Mouse (Mus musculus) liver, adult (tissue): ENCODE data around the gene Mical3.

Source experiments
- GATA4 ChIP-seq: IDR thresholded peaks from 2 replicates; pipeline ENCODE4 v1.6.1; 2014; ENCODE audit warnings: mild to moderate bottlenecking, low read length; ENCODE audit not compliant: insufficient replicate concordance

The Mical3 gene

GRCm38 (mm10) chr6:121130773-121131172 is at the start of gene Mical3:
Gene Mical3 (minus strand): TSS chr6:121130999.
- TF ChIP-seq GATA4: no peak

DNA sequence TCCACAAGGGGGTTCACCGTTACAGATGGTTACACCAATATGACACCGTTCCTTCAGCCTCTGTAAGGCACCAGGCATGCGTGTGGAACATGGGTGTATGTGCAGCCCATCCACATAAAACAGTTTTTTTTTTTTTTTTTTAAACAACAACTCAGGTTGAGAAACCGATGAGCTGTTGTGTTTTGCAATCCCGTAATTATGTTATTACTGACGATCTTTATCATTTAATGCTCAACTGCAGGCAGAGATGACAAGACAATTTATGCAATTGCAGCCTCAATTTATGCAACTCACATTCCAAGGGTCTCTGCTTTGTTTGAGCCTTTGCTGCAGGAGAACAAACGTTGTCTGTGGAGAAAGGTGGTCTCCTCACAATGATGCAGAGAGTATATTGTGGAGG is 49.0 kb upstream of the Mical3 start:
- TF ChIP-seq GATA4: no peak

DNA sequence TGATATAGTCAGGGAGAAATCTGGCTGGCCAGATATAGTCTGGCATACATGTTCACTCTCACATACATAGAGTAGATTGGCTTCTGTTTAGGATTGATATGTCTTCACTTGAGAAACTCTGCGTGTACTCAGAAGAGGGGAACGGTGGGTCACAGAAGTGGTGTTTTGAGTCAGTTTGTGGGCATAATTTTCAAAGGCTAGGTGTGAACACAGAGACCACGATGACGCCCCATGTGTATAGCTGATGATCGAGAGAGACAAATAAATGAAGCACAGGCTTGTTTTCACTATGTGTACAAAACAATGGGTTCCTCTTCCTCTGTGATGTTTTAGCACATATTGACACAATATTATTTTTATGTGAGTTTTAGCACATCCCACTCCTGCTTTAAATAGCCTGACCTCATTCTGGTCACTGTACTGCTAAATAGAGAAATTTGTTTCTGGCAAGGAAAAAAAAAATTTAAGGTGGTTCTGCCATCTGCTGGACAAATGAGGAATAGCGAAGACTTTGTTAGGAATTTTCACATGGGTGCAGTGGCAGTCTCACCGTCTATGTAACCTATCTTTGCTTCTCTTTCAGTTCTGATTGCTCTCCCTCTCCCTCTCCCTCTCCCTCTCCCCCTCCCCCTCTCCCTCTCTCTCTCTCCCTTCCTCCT is 48.0 kb upstream of the Mical3 start:
- no peak for TF ChIP-seq GATA4

DNA sequence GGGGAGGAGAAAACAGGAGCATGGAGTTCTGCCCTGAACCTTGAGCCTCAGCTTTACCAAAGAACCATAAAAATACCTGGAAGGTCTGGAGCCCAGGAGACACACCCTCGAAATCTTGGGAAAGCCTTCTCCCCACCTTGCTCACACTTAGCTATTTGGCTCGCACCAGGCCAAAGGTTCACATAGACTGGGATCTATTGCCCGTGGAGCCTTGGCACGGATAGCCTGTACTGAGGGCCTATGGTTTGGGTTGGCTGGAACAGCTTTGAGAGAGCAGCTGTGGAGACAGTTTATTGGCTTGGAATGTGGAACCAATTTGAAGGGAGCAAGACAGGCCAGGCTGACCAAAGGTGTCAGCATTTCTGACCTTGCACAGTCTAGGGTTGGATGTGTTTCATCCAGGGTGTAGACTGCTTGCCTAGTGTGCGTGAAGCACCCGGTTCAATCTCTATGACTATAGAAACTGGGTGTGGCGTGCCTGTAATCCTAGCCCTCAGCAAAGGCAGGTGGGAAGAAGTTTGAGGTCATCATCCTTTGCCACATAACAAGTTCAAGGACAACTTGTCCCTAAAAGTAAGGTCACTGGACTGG is 46.4 kb upstream of the Mical3 start:
- TF ChIP-seq GATA4: no peak

DNA sequence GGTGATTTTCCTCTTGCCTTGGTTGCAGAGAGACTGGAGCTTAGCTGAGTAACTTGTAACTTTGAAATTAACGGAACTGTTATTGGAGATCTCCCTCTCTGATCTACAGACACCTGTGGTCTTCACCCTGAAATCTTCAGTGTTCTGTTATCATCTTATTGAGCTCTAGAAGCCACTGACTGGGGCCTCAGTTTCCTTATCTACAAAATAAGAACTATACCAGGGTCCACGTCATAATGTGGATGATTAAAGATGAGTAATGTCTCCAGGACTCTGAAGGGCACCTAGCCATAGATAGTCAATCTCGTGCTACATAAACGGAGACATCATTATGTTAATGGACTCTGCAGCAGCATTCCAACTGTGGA is 45.9 kb upstream of the Mical3 start:
- TF ChIP-seq GATA4: no peak

GRCm38 (mm10) chr6:121176011-121176730 is 45.4 kb upstream of the Mical3 start:
- TF ChIP-seq GATA4: no peak

GRCm38 (mm10) chr6:121174761-121175160 is 44.0 kb upstream of the Mical3 start:
- TF ChIP-seq GATA4: no peak

DNA sequence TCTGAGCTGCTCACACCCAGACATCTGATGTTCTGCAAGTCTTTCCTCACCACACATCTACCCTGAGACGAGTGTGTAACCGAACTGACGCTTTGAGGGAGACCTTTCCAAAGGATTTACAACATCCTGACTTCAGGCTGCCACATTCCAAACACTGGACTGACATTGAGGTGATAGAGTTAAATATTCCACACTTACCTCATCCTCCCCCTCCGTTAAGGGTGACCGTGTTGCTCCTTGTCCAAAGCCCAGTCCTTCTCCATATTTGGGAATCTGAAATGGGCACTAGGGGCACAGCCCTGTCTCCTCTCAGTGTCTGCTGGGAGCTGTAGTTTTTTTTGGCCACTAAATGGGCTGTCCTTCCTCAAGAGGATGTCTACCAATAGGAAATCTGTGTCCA is 42.7 kb upstream of the Mical3 start:
- no peak for TF ChIP-seq GATA4

DNA sequence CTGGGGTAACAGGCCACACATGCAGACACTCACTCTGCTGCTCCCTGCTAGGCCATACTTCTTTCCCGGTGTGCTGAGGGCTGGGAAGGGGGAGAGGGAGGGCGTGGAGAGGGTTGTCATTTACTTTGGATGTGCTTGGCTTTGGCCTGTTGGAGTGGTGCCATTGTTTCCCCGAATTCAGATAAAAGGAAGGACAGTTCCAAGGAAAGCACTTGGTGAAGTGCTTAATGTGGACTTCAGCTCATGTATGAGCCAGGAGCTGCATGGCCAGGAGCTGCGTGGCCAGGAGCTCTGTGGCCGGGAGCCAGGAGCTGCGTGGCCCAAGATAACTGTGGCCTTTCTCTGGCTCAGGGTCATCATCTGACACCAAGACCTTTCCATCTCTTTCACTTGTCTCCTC is 40.3 kb upstream of the Mical3 start:
- TF ChIP-seq GATA4: peak; percentile 58; the same call in 1 of the 2 replicates

GRCm38 (mm10) chr6:121167381-121167975 is 36.7 kb upstream of the Mical3 start:
- no peak for TF ChIP-seq GATA4

DNA sequence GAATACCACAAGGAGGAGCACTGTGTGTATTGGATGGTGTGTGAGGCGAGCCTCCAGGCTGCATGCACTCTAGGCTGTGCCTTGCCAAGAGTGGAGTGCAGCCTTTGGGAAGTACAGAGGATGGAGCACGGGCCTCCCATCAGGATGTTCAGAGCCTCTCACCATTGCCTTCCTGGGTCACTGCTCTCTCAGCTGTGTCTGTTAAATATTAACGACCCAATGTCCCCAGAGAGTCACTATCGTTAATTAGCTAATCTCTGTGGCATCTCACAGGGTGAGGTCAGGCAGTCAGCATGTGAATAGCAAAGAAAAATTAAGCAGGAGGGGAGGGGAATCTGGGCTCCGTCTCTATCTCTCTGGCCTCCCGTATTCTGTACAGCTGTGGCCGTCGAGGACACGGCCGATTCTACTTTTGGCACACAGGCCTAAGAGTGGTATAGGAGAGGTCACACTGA is 35.3 kb upstream of the Mical3 start:
- peak; percentile 70; the same call in 1 of the 2 replicates for TF ChIP-seq GATA4

DNA sequence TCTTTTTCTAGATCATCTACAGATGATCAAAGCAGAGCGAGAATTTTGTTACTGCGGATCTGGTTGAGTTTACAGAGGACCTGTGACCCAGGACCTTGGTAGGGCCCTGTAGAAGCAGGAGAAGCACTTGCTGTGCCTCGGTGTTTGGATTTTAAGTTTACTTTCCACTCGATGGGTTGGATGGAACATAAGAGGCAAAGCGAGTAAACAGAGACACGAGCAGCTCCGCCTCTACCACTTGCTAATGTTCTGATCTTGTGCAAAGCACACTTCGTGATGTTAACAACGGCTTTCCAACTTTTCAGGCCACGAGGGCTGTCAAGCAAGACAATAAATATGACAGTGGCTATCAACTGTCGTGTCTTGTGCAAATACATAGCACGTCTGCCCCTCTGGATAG is 31.8 kb upstream of the Mical3 start:
- no peak for TF ChIP-seq GATA4

DNA sequence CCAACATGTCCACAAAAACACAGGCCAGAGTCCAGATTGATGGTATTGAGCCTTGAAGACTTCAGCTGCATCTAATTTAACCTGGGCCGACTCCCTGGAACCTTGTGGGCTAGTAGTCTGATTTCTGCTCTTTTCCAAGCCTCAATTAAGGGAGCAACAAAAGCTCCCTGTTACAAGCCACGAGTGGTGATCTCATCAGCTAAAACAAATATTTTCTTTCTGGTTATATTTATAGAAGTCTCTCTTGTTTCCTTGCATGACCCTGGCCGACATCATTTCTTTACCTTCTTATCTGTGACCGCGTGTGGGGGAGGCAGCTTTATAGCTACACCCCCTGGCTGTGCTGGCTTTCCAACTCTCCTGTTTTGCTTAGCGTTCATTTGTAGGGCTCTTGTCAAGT is 29.3 kb upstream of the Mical3 start:
- no peak for TF ChIP-seq GATA4

GRCm38 (mm10) chr6:121159616-121160015 is 28.8 kb upstream of the Mical3 start:
- TF ChIP-seq GATA4: no peak

GRCm38 (mm10) chr6:121156030-121156429 is 25.2 kb upstream of the Mical3 start:
- TF ChIP-seq GATA4: no peak
